Mouse (Mus musculus) spleen, adult 2 months (tissue): ENCODE measurements around the gene Lrp6.

Experiments
- CTCF ChIP-seq: fragments of 200-500 bp; IDR thresholded peaks from 2 replicates; pipeline ENCODE4 v1.5.1; 2011; ENCODE audit warnings: mild to moderate bottlenecking, inconsistent platforms; ENCODE audit not compliant: insufficient read depth, insufficient read length, insufficient replicate concordance; ENCODE audit errors: extremely low read depth
- POLR2A ChIP-seq: fragments of 200-500 bp; IDR thresholded peaks from 2 replicates; pipeline ENCODE4 v1.6.1; 2011; ENCODE audit warnings: low read depth, low read length, inconsistent platforms

GRCm38 (mm10) chr6:134527596-134528128, 39.1 kb downstream of the Lrp6 start:
- TF ChIP-seq CTCF, result no peak
- no peak for TF ChIP-seq POLR2A
